Mouse (Mus musculus): ENCODE results near the gene Zfp697. TPM values are rescaled to one million over a fixed set of nuclear protein-coding genes. Genes with fewer than 3 reads are reported as not detected.
"Not testable (repeated sequence)": the region's sequence is repeated elsewhere in the genome, so short reads cannot be mapped to it uniquely, and the experiment has no call there.

Zfp697 gene
- polyA plus RNA-seq, 1 experiment from 2014 or later: 11.7 TPM

DNA sequence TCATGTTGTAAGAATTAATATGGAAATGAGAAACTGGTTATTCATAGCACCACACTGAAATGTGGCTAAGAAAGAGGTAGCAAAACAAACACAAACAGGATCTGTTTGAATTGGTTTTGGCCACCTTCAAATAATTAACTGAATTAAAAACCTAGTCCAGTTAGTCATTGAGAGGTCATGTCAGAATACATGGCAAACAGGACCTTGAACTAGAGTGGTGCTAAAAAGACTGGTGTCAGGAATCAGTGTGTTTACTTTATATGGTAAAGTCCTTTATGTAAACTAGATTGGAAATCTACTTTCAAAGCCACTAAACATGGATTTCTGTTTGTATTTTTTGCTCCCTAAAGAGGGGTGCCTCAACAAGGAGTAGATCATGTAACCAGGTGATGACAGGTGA, 200.4 kb downstream of the Zfp697 start:
- not testable (repeated sequence) for DNase-seq (ENCODE audit: low spot score); H3K27me3 ChIP-seq (ENCODE audit: control insufficient read depth, insufficient read depth, low read length); H3K4me1 ChIP-seq (ENCODE audit: control insufficient read depth, insufficient read depth, low read length); H3K36me3 ChIP-seq (ENCODE audit: control insufficient read depth, insufficient read depth, low read length); H3K9ac ChIP-seq (ENCODE audit: low read length); H3K9me3 ChIP-seq (ENCODE audit: control insufficient read depth, low read length); ATAC-seq (ENCODE audit: insufficient read depth, low FRiP score, low TSS enrichment); H3K4me2 ChIP-seq (ENCODE audit: low read depth); H3K4me3 ChIP-seq (ENCODE audit: low read depth, low read length); H3K27ac ChIP-seq (ENCODE audit: low read depth, low read length)

DNA sequence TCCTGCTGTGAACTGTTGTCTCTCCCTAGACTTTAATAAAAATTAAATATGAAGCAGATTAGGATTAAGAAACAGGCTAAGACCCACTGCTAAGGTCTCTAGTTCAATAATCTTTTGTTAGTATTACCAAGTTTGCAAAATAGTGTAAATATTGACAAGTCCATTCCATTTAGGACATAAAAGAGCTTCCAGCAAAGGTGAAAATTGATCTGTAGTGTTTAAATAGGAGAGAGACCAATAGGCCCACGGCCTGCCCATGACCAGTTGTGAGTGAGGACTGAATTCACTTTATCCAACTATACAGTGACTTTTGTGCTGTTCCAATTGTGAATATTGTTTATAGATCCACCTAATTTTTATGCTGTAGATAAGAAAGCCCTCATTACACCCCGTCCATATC, 205.5 kb downstream of the Zfp697 start:
- 89% methylated on average over 2 of the region's 2 CpGs for WGBS
- Histone ChIP-seq H3K9ac (ENCODE audit: low read length) (no peak overlapping the region), H3K4me3 (ENCODE audit: low read depth, low read length) (no peak overlapping the region), H3K9me3 (ENCODE audit: control insufficient read depth, low read length) (no peaks in the 10 kb centered on the region), H3K4me2 (ENCODE audit: low read depth) (no peak overlapping the region), H3K4me1 (ENCODE audit: control insufficient read depth, insufficient read depth, low read length) (no peaks in the 10 kb centered on the region), H3K36me3 (ENCODE audit: control insufficient read depth, insufficient read depth, low read length) (no peaks in the 10 kb centered on the region), H3K27ac (ENCODE audit: low read depth, low read length) (no peak overlapping the region), H3K27me3 (ENCODE audit: control insufficient read depth, insufficient read depth, low read length) (no peaks in the 10 kb centered on the region)
- DNase-seq (ENCODE audit: low spot score) (no peak), ATAC-seq (ENCODE audit: insufficient read depth, low FRiP score, low TSS enrichment) (no peak)

DNA sequence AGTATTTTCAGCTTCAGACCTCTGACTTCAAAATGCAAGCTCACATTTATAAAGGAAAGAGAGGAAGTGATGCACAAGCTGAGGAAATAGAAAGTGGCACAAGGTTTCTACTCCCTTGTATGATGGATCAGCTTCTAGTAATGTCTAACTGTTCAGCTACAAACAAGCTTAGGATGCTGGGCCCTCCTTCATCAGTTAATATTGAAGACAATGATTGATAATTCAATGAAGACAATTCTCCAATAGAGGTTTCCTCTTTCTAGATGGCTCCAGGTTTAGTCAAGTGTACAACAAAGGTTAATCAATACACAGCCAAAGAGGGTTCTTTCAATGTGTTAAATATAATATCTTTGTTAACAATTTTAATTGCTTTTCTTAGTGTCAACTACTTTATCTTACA, 206.4 kb downstream of the Zfp697 start, which contains the start of gene Gm10681:
Gene Gm10681, minus strand, starts transcription at position 101 of the 400 bp plus-strand sequence.
- H3K27me3 ChIP-seq (ENCODE audit: control insufficient read depth, insufficient read depth, low read length): no peaks in the 10 kb centered on the region
- no peak for ATAC-seq (ENCODE audit: insufficient read depth, low FRiP score, low TSS enrichment)
- no peaks in the 10 kb centered on the region for H3K36me3 ChIP-seq (ENCODE audit: control insufficient read depth, insufficient read depth, low read length)
- no peak within 1 kb of the TSS for H3K9ac ChIP-seq (ENCODE audit: low read length)
- H3K9me3 ChIP-seq (ENCODE audit: control insufficient read depth, low read length): no peaks in the 10 kb centered on the region
- DNase-seq (ENCODE audit: low spot score): no peak
- no peak within 1 kb of the TSS for H3K4me3 ChIP-seq (ENCODE audit: low read depth, low read length)
- no peaks in the 10 kb centered on the region for H3K4me1 ChIP-seq (ENCODE audit: control insufficient read depth, insufficient read depth, low read length)
- no peak within 1 kb of the TSS for H3K4me2 ChIP-seq (ENCODE audit: low read depth)
- H3K27ac ChIP-seq (ENCODE audit: low read depth, low read length): no peak within 1 kb of the TSS

DNA sequence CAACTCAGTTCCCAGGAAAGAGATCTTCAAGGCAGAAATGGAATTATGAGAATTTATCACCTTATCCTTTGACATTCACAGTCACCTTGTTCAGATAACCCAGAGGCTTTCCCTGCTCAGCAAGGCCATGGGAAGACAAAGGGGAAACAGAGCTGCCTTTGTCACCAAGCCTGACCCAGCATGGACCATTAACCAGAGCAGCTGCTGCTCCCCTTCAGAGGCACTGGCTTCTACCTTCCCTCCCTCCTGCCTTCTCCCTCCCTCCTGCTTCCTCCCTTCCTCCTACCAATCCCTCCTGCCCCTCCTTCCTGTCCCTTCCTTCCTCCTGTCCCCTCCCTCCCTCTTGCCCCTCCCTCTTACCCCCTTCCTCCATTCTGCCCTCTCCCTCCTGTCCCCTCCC, 231.3 kb downstream of the Zfp697 start:
- H3K4me3 ChIP-seq (ENCODE audit: low read depth, low read length); H3K27ac ChIP-seq (ENCODE audit: low read depth, low read length); H3K9me3 ChIP-seq (ENCODE audit: control insufficient read depth, low read length); H3K4me2 ChIP-seq (ENCODE audit: low read depth); H3K4me1 ChIP-seq (ENCODE audit: control insufficient read depth, insufficient read depth, low read length); DNase-seq (ENCODE audit: low spot score); H3K27me3 ChIP-seq (ENCODE audit: control insufficient read depth, insufficient read depth, low read length); H3K9ac ChIP-seq (ENCODE audit: low read length); H3K36me3 ChIP-seq (ENCODE audit: control insufficient read depth, insufficient read depth, low read length); ATAC-seq (ENCODE audit: insufficient read depth, low FRiP score, low TSS enrichment): not testable (repeated sequence)

DNA sequence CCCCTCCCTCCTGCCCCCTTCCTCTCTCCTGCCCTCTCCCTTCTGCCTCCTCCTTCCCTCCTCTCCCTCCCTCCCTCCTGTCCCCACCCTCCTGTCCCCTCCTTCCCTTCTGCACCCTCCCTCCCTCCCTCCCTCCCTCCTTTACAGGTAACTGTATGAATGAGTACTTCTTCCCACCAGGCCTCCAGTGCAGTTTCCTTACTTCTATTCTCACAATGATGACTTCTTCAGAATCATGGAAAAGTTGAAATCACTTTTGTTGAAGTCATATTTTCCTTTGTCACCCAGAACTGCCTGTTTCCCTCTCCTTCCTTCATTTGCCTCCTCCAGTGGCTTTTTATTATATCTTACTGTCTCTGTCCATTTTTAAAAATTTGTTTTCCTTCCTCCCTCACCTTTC, 231.7 kb downstream of the Zfp697 start:
- ATAC-seq (ENCODE audit: insufficient read depth, low FRiP score, low TSS enrichment) (no peak), DNase-seq (ENCODE audit: low spot score) (no peak)
- no peaks in the 10 kb centered on the region for H3K9me3 ChIP-seq (ENCODE audit: control insufficient read depth, low read length)
- no peak overlapping the region for H3K9ac ChIP-seq (ENCODE audit: low read length)
- H3K27ac ChIP-seq (ENCODE audit: low read depth, low read length): no peak overlapping the region
- H3K36me3 ChIP-seq (ENCODE audit: control insufficient read depth, insufficient read depth, low read length): no peaks in the 10 kb centered on the region
- H3K4me1 ChIP-seq (ENCODE audit: control insufficient read depth, insufficient read depth, low read length): no peaks in the 10 kb centered on the region
- H3K27me3 ChIP-seq (ENCODE audit: control insufficient read depth, insufficient read depth, low read length): no peaks in the 10 kb centered on the region
- H3K4me2 ChIP-seq (ENCODE audit: low read depth): no peak overlapping the region
- no peak overlapping the region for H3K4me3 ChIP-seq (ENCODE audit: low read depth, low read length)

DNA sequence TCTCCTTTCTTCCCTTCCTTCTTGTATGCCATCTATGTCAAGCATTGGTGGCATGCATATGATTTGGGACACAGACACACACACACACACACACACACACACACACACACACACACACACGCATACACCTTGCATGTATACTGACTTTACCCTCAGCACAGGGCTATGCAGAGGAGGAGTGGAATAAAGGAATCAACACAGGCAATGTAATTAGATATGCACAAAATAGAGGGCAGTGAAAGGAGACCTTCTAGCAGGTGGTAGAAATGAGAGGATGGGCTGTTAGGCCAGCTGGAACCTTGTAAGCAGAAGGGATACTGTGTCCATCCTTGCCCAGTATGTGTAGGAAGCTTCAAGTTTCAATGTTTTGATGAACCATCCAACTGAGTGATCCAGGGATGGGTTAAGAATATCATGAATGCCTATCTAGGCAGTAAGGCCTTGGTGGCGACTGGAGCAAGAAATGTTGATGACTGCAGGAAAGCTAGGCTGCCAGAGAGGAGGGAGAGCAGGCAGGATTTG, 232.2 kb downstream of the Zfp697 start:
- not testable (repeated sequence) for H3K4me1 ChIP-seq (ENCODE audit: control insufficient read depth, insufficient read depth, low read length); H3K9me3 ChIP-seq (ENCODE audit: control insufficient read depth, low read length); H3K36me3 ChIP-seq (ENCODE audit: control insufficient read depth, insufficient read depth, low read length); H3K9ac ChIP-seq (ENCODE audit: low read length); H3K27me3 ChIP-seq (ENCODE audit: control insufficient read depth, insufficient read depth, low read length); H3K4me3 ChIP-seq (ENCODE audit: low read depth, low read length); ATAC-seq (ENCODE audit: insufficient read depth, low FRiP score, low TSS enrichment); H3K4me2 ChIP-seq (ENCODE audit: low read depth); DNase-seq (ENCODE audit: low spot score); H3K27ac ChIP-seq (ENCODE audit: low read depth, low read length)
- WGBS: 76% methylated on average over 2 of the region's 2 CpGs

DNA sequence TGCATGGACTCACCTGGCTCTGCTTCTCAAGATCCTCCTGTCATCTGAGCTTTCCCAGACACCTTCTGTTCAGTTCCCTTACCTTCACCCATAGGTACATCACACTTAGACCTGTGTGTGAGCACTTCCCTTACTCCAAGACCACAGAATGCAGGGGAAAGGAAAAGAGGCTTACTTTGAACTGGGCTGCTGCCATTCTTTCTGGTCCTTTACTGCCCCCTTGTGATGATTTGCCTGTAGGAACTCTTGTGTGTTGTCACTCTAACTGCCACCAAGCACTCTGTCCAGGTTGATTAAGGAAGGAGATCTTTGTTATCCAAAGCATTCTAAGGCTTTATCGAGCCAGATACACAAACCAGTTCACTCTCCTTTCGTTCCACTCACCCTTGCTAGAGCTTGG, 234.0 kb downstream of the Zfp697 start:
- H3K4me1 ChIP-seq (ENCODE audit: control insufficient read depth, insufficient read depth, low read length); H3K4me3 ChIP-seq (ENCODE audit: low read depth, low read length); H3K27me3 ChIP-seq (ENCODE audit: control insufficient read depth, insufficient read depth, low read length); H3K36me3 ChIP-seq (ENCODE audit: control insufficient read depth, insufficient read depth, low read length); DNase-seq (ENCODE audit: low spot score); H3K4me2 ChIP-seq (ENCODE audit: low read depth); H3K27ac ChIP-seq (ENCODE audit: low read depth, low read length); ATAC-seq (ENCODE audit: insufficient read depth, low FRiP score, low TSS enrichment); H3K9ac ChIP-seq (ENCODE audit: low read length); H3K9me3 ChIP-seq (ENCODE audit: control insufficient read depth, low read length): not testable (repeated sequence)
- 24% methylated on average over 2 of the region's 2 CpGs for WGBS

DNA sequence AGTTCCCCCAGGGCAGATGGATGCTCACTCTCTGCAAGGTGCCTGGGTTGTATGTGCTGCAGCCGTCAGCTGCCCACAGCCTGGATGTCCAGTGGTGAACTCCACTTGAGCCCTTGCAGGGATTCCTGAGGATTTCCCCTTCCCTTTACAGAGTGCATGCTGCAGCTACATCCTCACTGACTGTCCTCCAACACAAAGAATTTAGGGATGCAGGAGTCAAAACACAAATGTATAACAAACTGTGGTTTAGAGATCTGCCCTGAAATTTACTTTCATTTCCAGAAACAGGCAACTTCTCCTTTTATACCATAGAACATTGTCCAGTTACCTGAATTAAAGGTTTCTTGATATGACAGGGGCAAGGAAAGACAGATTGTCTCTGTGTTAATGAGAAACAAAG, 234.5 kb downstream of the Zfp697 start:
- H3K4me2 ChIP-seq (ENCODE audit: low read depth); H3K4me1 ChIP-seq (ENCODE audit: control insufficient read depth, insufficient read depth, low read length); ATAC-seq (ENCODE audit: insufficient read depth, low FRiP score, low TSS enrichment); H3K9ac ChIP-seq (ENCODE audit: low read length); H3K27me3 ChIP-seq (ENCODE audit: control insufficient read depth, insufficient read depth, low read length); H3K9me3 ChIP-seq (ENCODE audit: control insufficient read depth, low read length); H3K36me3 ChIP-seq (ENCODE audit: control insufficient read depth, insufficient read depth, low read length); H3K4me3 ChIP-seq (ENCODE audit: low read depth, low read length); H3K27ac ChIP-seq (ENCODE audit: low read depth, low read length); DNase-seq (ENCODE audit: low spot score): not testable (repeated sequence)
- 80% methylated on average over 1 of the region's 1 CpGs for WGBS

DNA sequence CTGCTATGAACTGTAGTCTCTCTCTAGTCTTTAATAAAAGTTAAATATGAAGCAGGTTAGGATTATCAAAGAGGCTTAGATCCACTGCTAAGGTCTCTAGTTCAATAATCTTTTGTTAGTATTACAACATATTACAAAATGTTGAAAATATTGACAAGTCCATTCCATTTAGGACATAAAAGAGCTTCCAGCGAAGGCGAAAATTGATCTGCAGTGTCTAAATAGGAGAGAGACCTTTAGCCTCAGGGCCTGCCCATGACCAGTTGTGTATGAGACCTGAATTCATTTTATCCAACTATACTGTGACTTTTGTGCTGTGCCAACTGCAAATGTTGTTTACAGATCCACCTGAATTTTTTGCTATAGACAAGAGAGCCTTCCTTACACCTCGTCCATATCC, 247.4 kb downstream of the Zfp697 start:
- 86% methylated on average over 3 of the region's 3 CpGs for WGBS
- H3K36me3 ChIP-seq (ENCODE audit: control insufficient read depth, insufficient read depth, low read length): no peaks in the 10 kb centered on the region
- H3K9me3 ChIP-seq (ENCODE audit: control insufficient read depth, low read length): no peaks in the 10 kb centered on the region
- DNase-seq (ENCODE audit: low spot score) (no peak), ATAC-seq (ENCODE audit: insufficient read depth, low FRiP score, low TSS enrichment) (no peak)
- no peaks in the 10 kb centered on the region for H3K27me3 ChIP-seq (ENCODE audit: control insufficient read depth, insufficient read depth, low read length)
- H3K4me2 ChIP-seq (ENCODE audit: low read depth): no peak overlapping the region
- H3K4me3 ChIP-seq (ENCODE audit: low read depth, low read length): no peak overlapping the region
- no peak overlapping the region for H3K9ac ChIP-seq (ENCODE audit: low read length)
- no peak overlapping the region for H3K27ac ChIP-seq (ENCODE audit: low read depth, low read length)
- no peaks in the 10 kb centered on the region for H3K4me1 ChIP-seq (ENCODE audit: control insufficient read depth, insufficient read depth, low read length)
